Mouse (Mus musculus): ENCODE measurements around the gene Mpzl1.

Mpzl1 gene

GRCm38 (mm10) chr1:165614793-165615192 lies 19.5 kb downstream of the Mpzl1 start:
- no peak for DNase-seq (ENCODE audit: low spot score)

- no peak for DNase-seq (ENCODE audit: low spot score)
These were observed 20.4 kb downstream of the Mpzl1 start for GRCm38 (mm10) chr1:165613926-165614325.

DNA sequence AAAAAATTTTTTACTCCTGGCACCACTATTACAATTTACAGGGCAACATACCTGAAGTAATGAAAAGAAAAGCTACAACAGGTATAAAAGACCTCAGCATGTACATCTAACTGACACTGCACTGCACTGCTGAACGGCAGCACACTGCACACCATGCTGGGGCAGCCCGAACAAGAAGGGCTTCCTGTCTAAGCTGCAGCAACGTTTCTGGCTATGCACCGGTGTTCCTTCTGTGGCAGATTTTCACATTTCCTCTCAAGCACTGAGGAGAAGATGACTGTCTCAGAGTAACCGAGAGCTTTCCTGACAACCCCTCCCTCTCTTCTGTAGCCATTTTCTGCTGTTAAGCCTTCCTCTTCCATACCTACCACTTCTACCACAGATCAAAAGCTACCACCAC lies 21.6 kb downstream of the Mpzl1 start:
- DNase-seq (ENCODE audit: low spot score), result peak; percentile 25

DNA sequence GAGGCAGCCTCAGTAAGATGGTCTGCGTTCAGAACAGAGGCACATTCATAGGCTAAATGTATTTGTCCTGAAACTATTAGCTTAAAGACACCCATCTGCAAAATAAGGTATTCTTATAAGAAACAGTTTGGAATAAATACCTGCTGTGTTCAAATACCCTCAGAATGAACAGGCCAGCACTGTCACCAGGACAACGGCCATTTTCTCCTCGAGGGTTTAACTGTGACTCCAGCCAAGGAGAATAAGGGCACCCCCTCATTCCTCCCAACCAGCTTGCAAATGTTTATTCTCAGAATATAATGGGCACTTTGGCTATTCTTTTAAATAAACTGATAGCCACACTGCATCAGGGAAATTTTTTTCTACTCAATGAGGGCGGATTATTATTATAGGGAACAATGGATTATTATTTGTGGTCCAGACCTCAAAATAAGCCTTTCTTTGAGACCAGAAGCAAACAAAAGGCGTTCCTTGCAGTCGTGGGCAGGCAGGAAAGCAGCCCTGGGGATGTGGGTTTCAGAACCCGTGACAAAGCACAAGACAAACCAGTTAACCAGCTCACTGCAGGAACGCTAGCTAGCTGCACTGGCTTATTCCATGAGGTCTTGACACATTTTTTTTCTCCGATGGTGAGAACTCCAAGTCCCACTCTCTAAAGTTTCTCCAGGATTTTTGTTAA lies 23.9 kb downstream of the Mpzl1 start:
- no peak for DNase-seq (ENCODE audit: low spot score)

DNA sequence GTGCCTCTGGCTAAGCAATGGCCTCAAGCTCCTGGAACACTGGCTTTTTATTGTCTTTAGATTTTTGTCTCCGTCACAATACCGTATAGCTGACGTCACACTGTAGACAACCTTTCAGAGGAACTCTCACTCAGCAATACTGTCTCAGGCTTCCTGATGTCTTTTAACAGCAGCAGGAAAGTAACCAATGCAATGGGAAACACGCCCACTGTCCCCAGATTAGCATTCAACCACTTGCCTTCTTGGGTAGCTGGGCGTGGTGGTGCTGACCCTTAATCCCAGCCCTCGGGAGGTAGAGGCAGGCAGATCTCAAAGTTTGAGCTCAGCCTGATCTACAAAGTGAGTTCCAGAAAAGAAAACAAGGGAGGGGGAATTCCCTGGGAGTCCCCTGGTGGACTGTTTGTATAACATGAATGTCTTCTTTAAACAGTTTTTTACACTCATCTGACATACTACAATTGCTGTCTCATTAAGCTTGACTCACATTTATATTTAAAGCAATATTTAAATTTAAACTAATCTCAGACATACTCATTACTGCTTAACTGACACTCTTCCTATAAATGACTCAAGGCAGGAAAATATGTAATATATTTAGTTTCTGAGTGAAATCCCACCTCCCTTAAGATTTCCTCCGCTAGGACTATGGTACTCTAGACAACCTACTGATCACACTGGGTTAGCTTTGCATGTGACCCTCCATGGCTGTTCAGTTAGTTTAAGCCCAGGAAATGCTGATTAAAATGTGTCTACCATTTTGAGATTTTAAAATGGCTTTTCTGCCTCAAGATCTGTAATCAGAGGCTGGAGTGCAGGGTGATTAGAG lies 24.6 kb downstream of the Mpzl1 start:
- no peak for DNase-seq (ENCODE audit: low spot score)

DNA sequence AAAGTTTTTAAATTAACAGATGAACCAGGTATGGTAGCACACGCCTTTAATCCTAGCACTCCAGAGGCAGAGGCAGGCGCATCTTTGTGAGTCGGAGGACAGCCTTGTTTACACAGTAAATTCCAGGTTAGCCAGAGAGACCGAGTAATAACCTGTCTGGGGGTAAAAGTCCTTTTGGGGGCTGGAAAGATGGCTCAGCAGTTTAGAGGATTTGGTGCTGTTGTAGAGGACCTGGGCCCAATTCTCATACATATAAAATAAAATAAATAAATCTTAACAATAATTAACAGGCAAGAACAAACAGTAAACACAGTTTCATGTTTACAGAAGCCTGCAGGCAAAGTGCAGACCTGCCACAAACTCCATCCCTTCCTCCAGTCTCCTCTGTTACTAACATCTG lies 25.4 kb downstream of the Mpzl1 start:
- DNase-seq (ENCODE audit: low spot score), result no peak

GRCm38 (mm10) chr1:165605774-165606173 lies 28.6 kb downstream of the Mpzl1 start:
- no peak for DNase-seq (ENCODE audit: low spot score)

GRCm38 (mm10) chr1:165605108-165605507 lies 29.2 kb downstream of the Mpzl1 start:
- DNase-seq (ENCODE audit: low spot score), result no peak

DNA sequence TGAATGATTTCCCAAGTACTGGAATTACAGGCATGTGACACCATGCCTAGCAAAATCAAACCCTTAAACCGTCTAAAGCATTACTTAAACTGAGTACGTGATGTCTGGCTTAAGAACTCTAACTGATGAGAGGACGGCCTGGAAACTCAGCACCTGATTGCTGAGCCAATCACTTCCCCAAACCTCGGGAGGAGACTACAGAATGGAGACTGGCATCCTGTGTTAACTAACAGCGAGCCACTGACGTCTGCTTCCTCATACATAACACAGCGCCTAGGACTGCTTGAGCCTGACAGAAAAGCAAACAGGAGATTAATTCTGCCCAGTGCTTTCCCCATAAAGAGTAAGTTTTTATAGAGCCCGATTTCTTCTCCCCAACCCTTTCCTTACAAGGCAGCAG lies 30.1 kb downstream of the Mpzl1 start:
- DNase-seq (ENCODE audit: low spot score), result no peak

DNA sequence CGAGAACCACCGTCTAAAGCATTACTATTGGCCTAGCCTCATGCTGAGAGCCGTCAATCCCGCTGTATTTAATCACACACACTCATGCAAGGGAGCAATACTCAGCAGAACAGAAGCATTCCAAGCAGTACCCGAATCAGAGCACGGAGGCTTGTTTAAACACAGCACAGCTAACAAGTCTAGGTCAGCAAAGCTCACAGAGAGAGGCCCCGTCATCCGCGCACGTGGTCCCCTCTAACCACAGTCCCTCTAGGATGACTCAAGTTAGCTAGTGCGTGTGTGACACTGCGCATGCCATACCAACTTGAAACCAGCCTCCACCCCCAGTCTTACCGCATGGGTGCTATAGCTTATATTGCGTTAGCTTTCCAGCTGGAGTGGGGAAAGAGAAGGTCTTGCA lies 31.1 kb downstream of the Mpzl1 start:
- peak; percentile 17 for DNase-seq (ENCODE audit: low spot score)

DNA sequence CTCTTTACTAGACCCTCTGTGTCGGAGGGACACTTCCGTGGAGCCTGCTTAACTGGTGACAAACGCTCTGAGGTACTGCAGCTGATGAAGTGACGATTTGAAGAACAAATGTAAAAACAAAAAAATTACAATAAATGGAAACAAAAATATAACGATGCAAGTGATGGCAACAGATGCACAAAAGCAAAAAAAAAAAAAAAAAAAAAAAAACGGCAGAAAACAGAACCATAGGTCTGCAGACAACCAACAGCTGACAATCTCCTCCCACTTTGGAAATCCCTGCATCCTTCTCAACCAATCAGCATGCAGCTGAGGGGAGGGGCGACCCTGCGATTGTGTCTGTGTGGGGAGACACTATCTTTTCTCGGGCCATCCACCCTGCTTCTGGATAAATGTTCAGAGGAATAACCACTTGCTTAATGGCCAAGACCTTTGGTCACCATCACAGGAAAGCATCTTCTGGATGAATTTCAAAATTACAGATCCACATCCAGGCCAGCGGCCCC lies 32.5 kb downstream of the Mpzl1 start:
- no peak for DNase-seq (ENCODE audit: low spot score)

- no peak for DNase-seq (ENCODE audit: low spot score)
These were observed 39.5 kb downstream of the Mpzl1 start for GRCm38 (mm10) chr1:165594699-165595421.

GRCm38 (mm10) chr1:165592295-165593082 lies 41.8 kb downstream of the Mpzl1 start:
- DNase-seq (ENCODE audit: low spot score), result no peak

DNA sequence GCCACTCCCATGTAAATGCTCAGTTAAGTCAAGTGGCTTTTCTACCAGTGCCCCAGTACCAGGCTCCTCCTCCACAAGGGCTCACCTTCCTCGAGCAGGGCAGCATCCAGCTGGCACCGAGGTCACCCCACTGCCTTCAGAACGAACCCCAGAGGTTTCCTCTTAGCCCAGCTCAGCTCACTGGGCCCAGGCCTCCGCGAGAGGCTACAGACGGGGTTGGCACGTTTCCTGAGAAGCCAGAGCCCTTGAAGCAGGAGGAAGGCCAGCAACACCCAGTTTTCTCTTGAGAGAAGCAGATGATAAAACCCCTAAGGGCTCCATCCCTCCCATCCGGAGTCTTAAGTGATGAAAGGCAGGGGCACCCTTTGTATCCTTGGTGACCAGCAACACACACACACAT lies 43.6 kb downstream of the Mpzl1 start:
- no peak for DNase-seq (ENCODE audit: low spot score)

- peak; percentile 5 for DNase-seq (ENCODE audit: low spot score)
These were observed 44.9 kb downstream of the Mpzl1 start for GRCm38 (mm10) chr1:165589280-165590048.

DNA sequence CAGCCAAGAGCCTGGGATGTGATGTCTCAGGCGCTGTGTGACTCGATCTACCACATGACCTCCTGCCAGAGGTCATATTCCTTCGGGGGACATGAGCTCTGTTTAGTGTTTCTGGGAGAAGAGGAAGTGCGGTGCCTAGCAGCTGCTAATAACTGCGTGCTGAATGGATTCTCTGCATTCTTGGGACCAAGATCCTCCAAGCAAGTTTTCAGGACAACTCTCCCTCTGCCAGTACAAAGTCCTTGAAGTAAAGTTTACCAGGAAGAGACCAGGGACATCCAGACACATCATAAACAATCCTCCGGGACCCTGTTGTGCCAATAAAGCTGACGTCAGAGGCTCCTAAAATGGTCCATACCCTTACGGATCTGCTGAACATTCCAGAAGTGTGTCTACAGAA lies 46.5 kb downstream of the Mpzl1 start:
- DNase-seq (ENCODE audit: low spot score), result no peak

GRCm38 (mm10) chr1:165586366-165586765 lies 48.0 kb downstream of the Mpzl1 start:
- no peak for DNase-seq (ENCODE audit: low spot score)

- DNase-seq (ENCODE audit: low spot score), result no peak
These were observed 48.8 kb downstream of the Mpzl1 start for GRCm38 (mm10) chr1:165585389-165586104.

DNA sequence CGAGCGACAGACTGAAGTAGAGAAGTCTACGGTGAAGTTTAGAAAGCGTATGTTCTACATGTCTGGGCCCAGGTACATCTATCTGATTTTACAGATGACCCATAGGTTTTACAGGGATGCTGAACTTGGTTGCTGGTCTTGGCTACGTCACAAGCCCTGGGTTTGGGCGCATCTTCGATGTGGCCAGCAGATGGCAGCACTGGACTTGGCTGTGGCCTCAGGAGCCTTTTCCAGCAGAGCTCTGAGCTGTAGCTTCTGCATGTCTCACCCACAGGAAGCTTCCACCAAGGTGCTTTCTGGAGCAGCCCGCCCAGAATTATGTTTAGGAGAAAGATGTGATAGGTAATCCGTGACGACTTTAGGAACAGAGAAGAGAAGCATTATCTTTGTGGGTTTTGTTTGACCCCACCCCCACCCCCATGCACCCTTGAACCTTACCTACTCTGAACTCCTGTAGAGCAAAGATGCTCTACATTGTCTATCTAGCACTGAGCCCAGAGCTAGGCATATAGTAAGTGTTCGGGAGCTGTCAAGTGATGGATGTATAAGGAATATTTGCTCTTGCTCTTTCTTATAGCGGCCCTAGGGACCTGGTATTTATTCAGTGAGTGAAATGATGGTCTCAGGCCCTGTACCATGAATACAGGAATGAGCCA lies 50.7 kb downstream of the Mpzl1 start:
- peak; percentile 77 for DNase-seq (ENCODE audit: low spot score)

DNA sequence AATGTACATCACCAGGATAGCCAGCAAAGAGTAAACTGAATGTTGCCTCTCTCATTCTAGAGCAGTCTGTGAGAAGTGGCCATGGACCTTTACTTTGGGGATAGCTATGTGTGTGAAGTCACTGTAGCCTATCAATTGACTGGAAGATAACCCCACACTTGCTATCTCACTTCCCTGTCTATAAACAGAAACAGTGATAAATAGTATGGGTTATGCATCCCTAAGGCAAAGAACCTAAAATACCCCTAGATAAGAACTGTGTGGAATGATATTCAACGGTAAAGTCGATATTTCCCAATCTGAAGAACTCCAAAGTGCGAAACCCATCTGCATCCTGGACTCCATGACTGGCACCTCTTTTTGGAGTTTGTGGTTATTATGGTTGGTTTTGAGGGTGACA lies 53.1 kb downstream of the Mpzl1 start:
- DNase-seq (ENCODE audit: low spot score), result no peak
